Mouse (Mus musculus): Measurements from ENCODE around the gene Nwd2.

Nwd2 gene

DNA sequence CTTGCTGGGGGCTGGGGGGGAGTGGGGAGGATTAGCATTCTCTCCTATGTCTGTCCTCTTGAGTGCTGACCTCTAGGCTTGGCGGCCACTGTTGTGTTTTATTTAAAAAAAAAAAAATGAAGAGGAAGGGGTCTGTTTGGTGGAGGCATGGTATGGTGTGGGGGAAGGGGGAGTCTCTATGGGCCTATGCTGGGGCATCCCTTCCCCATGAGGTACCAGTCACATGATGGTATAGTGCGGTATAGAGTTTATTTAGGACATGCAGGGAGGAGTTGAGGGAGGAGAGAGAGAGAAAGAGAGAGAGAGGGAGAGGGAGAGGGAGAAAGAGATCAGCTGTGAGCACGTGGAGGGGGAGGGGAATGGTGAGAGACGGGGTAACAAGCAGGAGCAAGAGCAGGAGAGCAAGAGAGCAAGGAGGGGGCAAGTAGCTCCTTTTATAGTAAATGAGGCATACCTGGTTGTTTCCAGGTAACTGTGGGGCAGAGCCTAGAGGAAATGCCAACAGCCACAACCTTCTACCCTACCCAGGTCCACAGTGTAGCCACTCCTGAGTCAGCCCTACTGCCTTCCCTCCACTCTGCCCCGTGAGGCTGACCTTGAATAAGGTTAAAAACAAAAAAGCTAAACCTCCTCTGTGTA is 178.6 kb downstream of the Nwd2 start:
- no peak for DNase-seq (ENCODE audit: low read depth, low spot score)

DNA sequence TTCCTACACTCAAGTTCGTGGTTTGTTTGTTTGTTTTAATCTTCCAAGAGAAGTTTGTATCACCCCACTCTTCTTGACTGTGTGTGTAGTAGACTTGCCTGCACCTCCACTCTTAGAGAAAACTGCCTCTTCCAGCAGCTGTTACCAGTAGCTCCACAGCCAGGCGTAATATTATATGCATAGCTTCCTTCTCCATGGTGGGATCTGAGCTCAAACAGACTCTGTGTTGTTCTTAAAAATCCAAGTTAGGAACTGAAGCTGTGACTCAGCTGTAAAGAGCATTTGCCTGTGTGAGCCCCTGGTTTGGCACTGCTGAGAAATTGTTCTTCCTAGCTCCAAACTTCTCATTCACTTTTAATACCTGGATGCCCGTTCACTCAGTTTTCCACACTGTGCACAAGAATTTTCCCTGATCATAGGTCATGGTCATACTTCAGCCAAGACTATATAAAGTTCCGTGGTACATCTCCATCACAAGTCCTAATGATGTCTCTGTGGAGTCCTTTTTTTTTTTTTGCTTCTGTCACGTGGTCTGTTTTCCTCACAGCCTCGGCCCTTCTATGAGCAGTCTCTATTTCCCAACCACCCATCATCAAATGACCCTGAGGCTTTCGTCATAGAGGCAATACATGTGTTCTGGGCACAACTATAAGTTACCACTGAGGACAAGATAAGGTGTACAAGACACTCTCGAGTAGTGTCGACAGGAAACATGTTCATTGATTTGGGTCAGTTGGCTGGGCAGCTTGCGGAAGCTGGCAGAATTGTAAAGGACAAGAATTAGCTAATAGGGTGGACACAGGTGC is 179.7 kb downstream of the Nwd2 start:
- DNase-seq (ENCODE audit: low read depth, low spot score): no peak

DNA sequence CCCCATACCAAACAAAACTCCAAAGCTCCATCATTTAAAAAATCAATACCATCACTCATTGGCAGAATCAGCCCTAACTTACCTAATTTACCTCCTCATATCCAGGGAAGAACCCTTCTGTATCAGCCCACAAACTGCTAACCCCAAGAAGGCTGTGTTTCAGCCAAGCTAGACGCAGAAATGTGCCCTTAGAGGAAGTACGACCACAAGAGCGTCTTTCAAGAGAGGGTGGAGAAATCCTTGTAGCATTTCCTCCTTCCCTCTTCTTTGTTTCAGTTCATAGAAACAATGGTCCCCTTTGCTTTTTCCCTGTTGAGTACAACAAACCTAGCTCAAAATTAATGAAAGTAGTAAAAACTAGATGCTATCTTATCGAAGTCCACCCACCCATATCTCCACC is 182.2 kb downstream of the Nwd2 start:
- DNase-seq (ENCODE audit: low read depth, low spot score): no peak

DNA sequence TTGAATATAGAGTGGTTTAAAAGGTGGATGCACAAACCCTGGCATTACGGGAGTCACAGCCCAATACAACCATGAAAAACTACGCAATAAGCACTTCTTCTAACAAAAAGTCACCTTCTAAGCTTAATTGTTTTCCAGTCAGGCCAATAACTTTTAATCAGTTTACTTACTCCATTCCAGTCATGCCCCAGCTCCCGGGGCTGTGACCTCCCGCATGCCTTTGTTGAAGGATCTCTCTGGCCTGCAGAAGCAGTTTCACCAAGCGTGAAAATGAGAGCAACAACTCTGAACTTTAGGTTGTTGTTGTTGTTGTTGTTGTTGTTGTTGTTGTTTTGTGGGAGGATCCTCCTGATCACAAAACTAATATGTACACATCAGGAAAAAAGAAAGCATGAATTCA is 185.1 kb downstream of the Nwd2 start:
- DNase-seq (ENCODE audit: low read depth, low spot score): no peak

DNA sequence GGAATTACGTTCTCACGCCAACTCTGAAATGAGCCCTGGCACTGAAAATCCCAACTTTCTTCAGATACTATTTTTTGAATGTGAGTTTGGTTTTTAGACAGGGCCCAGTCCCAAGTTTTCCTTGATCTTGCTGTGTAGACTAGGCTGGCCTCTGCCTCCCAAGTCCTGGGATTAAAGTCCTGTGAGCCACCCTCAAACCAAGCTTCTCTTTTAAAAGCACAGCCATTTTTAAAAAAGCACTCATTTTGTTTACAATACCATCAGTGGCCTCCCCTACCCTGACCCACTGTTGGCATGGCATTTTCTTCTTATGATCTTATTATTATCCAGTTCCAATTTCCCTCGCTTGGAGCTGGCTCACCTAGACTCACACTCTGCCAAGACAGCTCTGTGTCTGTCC is 185.5 kb downstream of the Nwd2 start:
- DNase-seq (ENCODE audit: low read depth, low spot score): no peak

DNA sequence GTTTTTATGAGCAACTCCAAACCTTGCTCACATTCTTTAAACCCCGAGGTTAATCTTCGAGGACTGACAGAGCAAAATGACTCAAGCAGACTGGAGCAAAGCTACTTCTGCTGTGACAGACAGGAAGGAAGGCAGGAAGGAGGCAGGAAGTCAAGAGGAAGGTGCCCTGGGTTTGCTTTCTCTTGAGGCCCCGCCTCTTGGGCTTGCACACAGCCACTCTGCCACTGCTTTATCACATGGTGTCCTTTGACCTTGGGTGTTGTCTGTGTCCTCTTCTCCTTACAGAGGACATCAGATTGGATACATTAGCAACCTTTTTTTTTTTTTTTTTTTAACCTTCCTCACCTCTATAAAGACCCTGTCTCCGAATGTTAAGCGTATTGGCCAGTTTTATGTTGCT is 188.2 kb downstream of the Nwd2 start:
- DNase-seq (ENCODE audit: low read depth, low spot score): no peak

DNA sequence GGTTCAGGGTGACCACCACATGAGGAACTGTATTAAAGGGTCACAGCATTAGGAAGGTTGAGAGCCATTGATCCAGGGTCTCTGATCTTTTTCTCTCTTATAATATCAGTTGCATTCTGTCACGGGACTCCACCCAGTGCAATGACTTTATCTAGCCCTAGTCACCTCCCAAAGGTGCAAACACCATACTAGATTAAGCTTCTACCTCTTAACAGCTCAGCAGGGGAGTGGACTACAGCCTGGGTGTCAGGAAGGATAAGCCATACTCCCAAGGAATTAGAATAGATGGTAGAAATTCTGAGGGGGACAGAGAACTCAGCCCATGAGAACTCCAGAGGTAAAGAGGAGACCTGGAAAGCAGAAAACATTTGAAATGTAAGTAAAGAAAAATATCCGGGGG is 188.9 kb downstream of the Nwd2 start:
- no peak for DNase-seq (ENCODE audit: low read depth, low spot score)

DNA sequence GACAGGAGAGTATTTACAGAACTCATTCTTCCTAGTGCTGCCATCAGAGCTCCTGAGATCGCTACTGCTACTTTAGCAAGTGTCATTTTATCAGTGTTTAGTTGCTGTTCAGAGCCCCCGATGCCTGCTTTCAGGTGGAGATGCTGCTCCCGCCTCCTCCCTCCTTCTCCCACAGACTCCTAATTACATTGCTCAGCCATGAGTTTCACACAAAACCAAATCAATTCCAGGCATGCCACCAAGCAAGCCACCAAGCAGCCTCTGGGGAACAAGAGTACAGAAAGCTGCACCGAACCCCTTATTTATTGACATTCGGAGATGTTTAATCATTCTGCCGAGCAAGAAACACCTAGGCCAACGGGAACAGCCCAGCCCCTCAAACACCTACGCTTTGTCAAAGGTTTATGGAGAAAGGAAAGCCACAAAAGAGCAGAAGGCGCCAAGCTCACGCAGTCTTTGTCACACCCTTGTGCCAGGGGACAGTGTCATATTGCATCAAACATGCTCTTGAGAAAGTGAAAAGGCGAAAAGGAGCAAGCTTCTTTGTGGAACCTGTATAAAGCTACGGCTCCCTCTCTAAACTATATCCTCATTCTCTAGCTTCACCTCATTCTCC is 191.0 kb downstream of the Nwd2 start:
- no peak for DNase-seq (ENCODE audit: low read depth, low spot score)

DNA sequence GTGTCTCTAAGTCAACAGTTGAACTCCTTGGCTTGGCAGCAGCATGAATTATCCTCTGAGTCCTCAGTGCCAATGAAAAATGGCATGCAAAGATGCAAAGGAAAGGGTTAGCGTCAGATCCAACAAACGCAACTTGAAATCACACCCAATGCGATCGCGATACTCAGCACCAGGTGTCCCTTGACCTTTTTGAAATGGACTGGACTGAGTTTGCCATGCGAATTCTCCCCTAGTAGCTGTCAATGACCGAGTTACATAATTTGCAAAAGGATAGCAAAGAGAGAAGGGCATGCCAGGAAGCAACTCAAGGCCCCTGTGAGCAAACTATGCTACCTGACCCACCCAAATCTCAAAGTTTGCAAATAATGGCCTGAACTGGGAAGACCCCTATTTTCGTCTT is 198.2 kb downstream of the Nwd2 start:
- DNase-seq (ENCODE audit: low read depth, low spot score): no peak

DNA sequence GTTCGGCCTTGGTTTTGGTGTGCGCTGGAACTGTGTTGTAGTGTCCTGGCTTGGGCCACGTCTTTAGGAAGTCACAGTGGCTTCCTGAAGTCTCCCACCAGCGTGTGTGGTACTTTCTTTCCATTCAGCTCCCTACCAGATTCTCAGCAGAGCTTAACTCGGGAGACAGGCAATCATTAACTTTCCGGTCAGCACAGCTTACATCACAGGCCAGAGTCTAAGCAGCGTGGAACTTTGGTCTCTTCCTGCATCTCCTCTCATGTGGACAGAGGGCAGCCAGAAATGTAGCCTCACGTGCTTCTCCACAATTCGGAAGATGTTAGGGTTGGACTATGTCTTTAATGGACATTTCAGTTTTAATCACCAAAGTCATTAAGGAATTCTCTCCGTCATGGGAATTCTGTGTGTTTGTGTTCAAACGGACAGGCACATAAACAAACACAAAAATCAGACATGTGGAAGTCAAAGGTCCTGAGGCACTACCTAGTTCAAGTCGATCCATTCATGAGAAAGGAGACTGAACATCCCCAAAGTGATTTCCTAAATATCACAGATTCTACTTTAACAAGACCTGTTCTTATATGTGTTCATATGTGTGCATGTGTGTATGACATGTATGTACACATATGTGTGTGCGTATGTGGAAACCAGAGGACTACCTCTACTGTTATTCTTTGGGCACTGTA is 198.8 kb downstream of the Nwd2 start:
- DNase-seq (ENCODE audit: low read depth, low spot score): no peak

DNA sequence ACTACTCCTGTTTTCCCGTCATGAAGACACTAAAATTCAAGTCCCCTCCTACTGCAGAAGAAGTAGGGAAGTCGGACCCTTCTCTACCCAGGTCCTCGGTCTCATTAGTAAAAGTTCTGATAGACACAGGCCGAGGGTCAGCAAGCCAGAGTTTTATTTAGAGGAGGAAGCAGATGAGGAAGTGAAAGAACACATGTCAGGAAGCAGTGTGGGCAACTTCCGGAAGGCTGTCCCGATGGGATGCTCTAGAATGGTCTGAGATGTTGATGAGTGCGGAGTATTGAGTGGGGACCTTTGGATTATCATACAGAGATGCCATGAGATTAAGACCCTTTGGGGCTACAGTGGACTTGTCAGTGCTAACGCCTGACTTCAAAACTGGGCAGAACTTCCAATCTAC is 210.0 kb downstream of the Nwd2 start:
- no peak for DNase-seq (ENCODE audit: low read depth, low spot score)

Data from WW6 (cell line).